15 mouse cellular contexts compared by ENCODE assay signal in genomic region chr10:59523826-59524331, GRCm38 (mm10).
DNase-seq lines count a peak whose midpoint lies in the region; ATAC-seq and TF ChIP-seq lines count a peak whose summit lies in the region.
"Had no signal": no experiment of that assay in that cellular context is flagged by ENCODE, and none has a peak within 500 bp of the region (broad histone marks: within the 10 kb centered on the region; RNA-seq: fewer than 3 reads in every experiment).

No protein-coding gene starts in this region.

- 28% methylated on average over 8 of the region's 8 CpGs for WGBS in intestine, embryonic 14.5 days
- 48% methylated on average over 8 of the region's 8 CpGs for WGBS in intestine, postnatal 0 days
- WGBS in heart, embryonic 13.5 days, result 15% methylated on average over 8 of the region's 8 CpGs
- 36% methylated on average over 8 of the region's 8 CpGs for WGBS in intestine, embryonic 16.5 days

- 0 out of 2 replicates have a peak overlapping the region, but pooled peaks have one; percentile 4 for H3K4me2 ChIP-seq in intestine, embryonic 14.5 days (ENCODE audit: low read length)
- H3K4me2 ChIP-seq in intestine, postnatal 0 days (replicated peaks; ENCODE audit: low read depth), result no peak overlapping the region
- H3K4me2 ChIP-seq in heart, embryonic 13.5 days, result peak overlapping the region; percentile 54
- no peak overlapping the region for H3K4me2 ChIP-seq in intestine, embryonic 16.5 days (ENCODE audit: low read depth, low read length)
- H3K4me2 ChIP-seq: forebrain, embryonic 13.5 days; hindbrain, embryonic 14.5 days; limb, embryonic 15.5 days had no signal

- DNase-seq in intestine, embryonic 14.5 days (ENCODE audit: low spot score), result no peak
- DNase-seq in lung, postnatal 36 days, result peak; percentile 82
- no peak for DNase-seq in yolk sac, embryonic 10.5 days (ENCODE audit: low spot score)
- no peak for DNase-seq in ovary, postnatal 10 days (ENCODE audit: low spot score)
- no peak for DNase-seq in left cerebral cortex, adult 9 months (ENCODE audit: low spot score in 2 of 2)
- DNase-seq: cerebellum, adult 2 months; gastrocnemius, postnatal 10 days; right cerebral cortex, postnatal 25 days had no signal

- no peak overlapping the region for H3K4me3 ChIP-seq in intestine, embryonic 14.5 days (ENCODE audit: low read depth, low read length)
- no peak overlapping the region for H3K4me3 ChIP-seq in intestine, postnatal 0 days (ENCODE audit: low read depth, low read length)
- peak overlapping the region; percentile 6; the same call in 1 of the 2 replicates for H3K4me3 ChIP-seq in heart, embryonic 13.5 days
- H3K4me3 ChIP-seq in intestine, embryonic 16.5 days (ENCODE audit: low read length), result no peak overlapping the region
- H3K4me3 ChIP-seq: forebrain, embryonic 13.5 days; limb, embryonic 15.5 days; megakaryocyte, embryonic 14.5 days had no signal

- H3K27me3 ChIP-seq in intestine, embryonic 14.5 days (replicated peaks; ENCODE audit: control insufficient read depth, insufficient read depth, low read length), result no peaks in the 10 kb centered on the region
- no peaks in the 10 kb centered on the region for H3K27me3 ChIP-seq in intestine, postnatal 0 days (replicated peaks; ENCODE audit: control insufficient read depth, insufficient read depth, low read length)
- no peaks in the 10 kb centered on the region for H3K27me3 ChIP-seq in heart, embryonic 13.5 days (replicated peaks)
- no peaks in the 10 kb centered on the region for H3K27me3 ChIP-seq in intestine, embryonic 16.5 days (replicated peaks; ENCODE audit: control insufficient read depth, insufficient read depth, low read length)
- H3K27me3 ChIP-seq: forebrain, embryonic 13.5 days; limb, embryonic 15.5 days; megakaryocyte, embryonic 14.5 days had no signal

- peaks cover 19% of the 10 kb centered on the region for H3K4me1 ChIP-seq in intestine, embryonic 14.5 days (replicated peaks; ENCODE audit: control insufficient read depth, insufficient read depth, low read length)
- H3K4me1 ChIP-seq in intestine, postnatal 0 days (replicated peaks; ENCODE audit: control insufficient read depth, insufficient read depth, low read length), result no peaks in the 10 kb centered on the region
- peaks cover 41% of the 10 kb centered on the region for H3K4me1 ChIP-seq in heart, embryonic 13.5 days
- H3K4me1 ChIP-seq in intestine, embryonic 16.5 days (ENCODE audit: control insufficient read depth, insufficient read depth, low read length), result peaks cover 18% of the 10 kb centered on the region; the same call in 1 of the 2 replicates
- H3K4me1 ChIP-seq: forebrain, embryonic 13.5 days had no signal

- no peaks in the 10 kb centered on the region for H3K36me3 ChIP-seq in intestine, embryonic 14.5 days (ENCODE audit: control insufficient read depth, insufficient read depth, low read length)
- H3K36me3 ChIP-seq in intestine, postnatal 0 days (ENCODE audit: control insufficient read depth, insufficient read depth), result peaks cover 4% of the 10 kb centered on the region; the same call in 1 of the 2 replicates
- no peaks in the 10 kb centered on the region for H3K36me3 ChIP-seq in heart, embryonic 13.5 days
- no peaks in the 10 kb centered on the region for H3K36me3 ChIP-seq in intestine, embryonic 16.5 days (ENCODE audit: control insufficient read depth, insufficient read depth, low read length)
- H3K36me3 ChIP-seq: limb, embryonic 15.5 days had no signal

- ATAC-seq in intestine, embryonic 14.5 days (replicated peaks; ENCODE audit: low FRiP score, low TSS enrichment, low read depth), result peak; percentile 53
- no peak for ATAC-seq in intestine, postnatal 0 days
- peak; percentile 70; the same call in 1 of the 2 replicates for ATAC-seq in heart, embryonic 13.5 days (ENCODE audit: extremely low read depth, insufficient number of reproducible peaks, low FRiP score, low TSS enrichment)
- no peak; the same call in 1 of the 2 replicates for ATAC-seq in intestine, embryonic 16.5 days
- ATAC-seq: forebrain, embryonic 13.5 days had no signal

- H3K27ac ChIP-seq in intestine, embryonic 14.5 days (ENCODE audit: low read depth), result peak overlapping the region; percentile 30
- no peak overlapping the region for H3K27ac ChIP-seq in intestine, postnatal 0 days (ENCODE audit: low read depth, low read length)
- H3K27ac ChIP-seq in heart, embryonic 13.5 days (replicated peaks), result peak overlapping the region; percentile 86
- peak overlapping the region; percentile 7; the same call in 1 of the 2 replicates for H3K27ac ChIP-seq in intestine, embryonic 16.5 days (ENCODE audit: low read length)
- H3K27ac ChIP-seq: forebrain, embryonic 13.5 days; hindbrain, embryonic 14.5 days; limb, embryonic 15.5 days had no signal

- no peak overlapping the region for H3K9ac ChIP-seq in intestine, embryonic 14.5 days (ENCODE audit: low read length)
- H3K9ac ChIP-seq in intestine, postnatal 0 days (ENCODE audit: low read depth, low read length), result no peak overlapping the region
- H3K9ac ChIP-seq in heart, embryonic 13.5 days, result 0 out of 2 replicates have a peak overlapping the region, but pooled peaks have one; percentile 37
- H3K9ac ChIP-seq in intestine, embryonic 16.5 days (ENCODE audit: low read depth, low read length), result no peak overlapping the region
- H3K9ac ChIP-seq: forebrain, embryonic 13.5 days; hindbrain, embryonic 14.5 days; limb, embryonic 15.5 days had no signal

- no peak for TF ChIP-seq CTCF in intestine, postnatal 0 days (IDR thresholded peaks at IDR 0.05; ENCODE audit: low read depth)

- H3K9me3 ChIP-seq in intestine, embryonic 14.5 days (ENCODE audit: control insufficient read depth, low read length), result no peaks in the 10 kb centered on the region
- H3K9me3 ChIP-seq in intestine, postnatal 0 days (ENCODE audit: control insufficient read depth), result no peaks in the 10 kb centered on the region
- H3K9me3 ChIP-seq in heart, embryonic 13.5 days, result no peaks in the 10 kb centered on the region
- H3K9me3 ChIP-seq in intestine, embryonic 16.5 days (ENCODE audit: control insufficient read depth, low read length), result no peaks in the 10 kb centered on the region
- H3K9me3 ChIP-seq: forebrain, embryonic 13.5 days; limb, embryonic 15.5 days; megakaryocyte, embryonic 14.5 days had no signal

Comparison
In these comparisons a context has a peak if more than half of its experiments do, and no peak if none do; other contexts are left out.
1. ATAC-seq: peak in intestine, embryonic 14.5 days (single experiment) and heart, embryonic 13.5 days (single experiment); none in intestine, postnatal 0 days (single experiment) and intestine, embryonic 16.5 days (single experiment).
2. H3K4me2 ChIP-seq: peak in intestine, embryonic 14.5 days (single experiment) and heart, embryonic 13.5 days (single experiment); none in intestine, postnatal 0 days (single experiment) and intestine, embryonic 16.5 days (single experiment).